Mouse (Mus musculus): ENCODE data around the gene Saa1.

DNA sequence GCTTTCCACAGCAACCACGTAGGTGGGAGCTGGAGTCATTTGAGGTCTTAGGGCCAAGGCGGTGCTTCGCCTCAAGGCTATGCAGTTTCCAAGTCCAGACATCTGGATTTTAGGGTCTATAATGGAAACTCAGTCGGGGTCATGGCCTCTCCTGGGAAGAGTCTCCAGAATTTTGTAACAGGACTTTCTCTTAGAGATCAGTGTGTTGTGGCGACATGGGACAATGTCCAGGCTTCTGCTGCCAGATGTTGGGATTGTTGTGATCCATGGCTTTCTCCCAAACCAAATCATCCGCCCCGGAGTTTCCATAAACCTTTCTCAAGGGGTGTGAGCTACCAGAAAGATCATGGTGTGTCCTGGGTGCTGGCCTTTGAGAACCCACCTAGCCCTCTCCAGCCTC is 3.6 kb upstream of the Saa1 start:
- TF ChIP-seq CTCF (IDR thresholded peaks at IDR 0.05): no peak
- TF ChIP-seq EP300 (IDR thresholded peaks at IDR 0.05): no peak

All from lung, postnatal 0 days (tissue).